Mouse (Mus musculus) ES-E14 (cell line): ENCODE results near the gene Gm10842.

Experiments used
- CHD2 ChIP-seq: IDR thresholded peaks from 2 replicates; pipeline ENCODE4 v1.6.1; 2014; ENCODE audit warnings: mild to moderate bottlenecking, low read depth, low read length, inconsistent platforms
- MAFK ChIP-seq: IDR thresholded peaks from 2 replicates; pipeline ENCODE4 v1.6.1; 2014; ENCODE audit warnings: mild to moderate bottlenecking, low read depth, low read length, inconsistent platforms; ENCODE audit not compliant: insufficient read depth

DNA sequence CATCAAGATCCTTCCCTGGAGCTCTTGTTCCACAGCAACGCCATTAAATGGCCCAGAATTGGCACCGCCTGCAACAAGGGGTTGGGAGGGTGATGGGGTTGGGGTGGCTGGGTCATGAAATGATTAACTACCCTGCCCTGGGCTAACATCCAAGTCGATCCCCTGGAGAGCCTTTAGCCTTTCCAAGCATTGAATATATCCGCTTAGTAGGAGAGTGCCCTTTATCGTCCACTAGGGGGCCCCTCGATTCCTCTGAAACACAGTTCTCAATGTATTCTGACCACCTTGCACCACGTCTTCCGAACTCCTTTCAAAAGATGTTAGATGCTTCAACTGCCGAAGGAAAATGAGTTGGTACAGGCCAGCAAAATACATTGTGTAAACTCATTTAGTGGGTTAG, 22.7 kb upstream of the Gm10842 start:
- no peak for TF ChIP-seq MAFK
- TF ChIP-seq CHD2: no peak
